Mouse (Mus musculus): ENCODE data around the gene Hes1. TPM values are rescaled to one million over a fixed set of nuclear protein-coding genes. Genes with fewer than 3 reads are reported as not detected.

Hes1 gene
- polyA plus RNA-seq, 1 experiment from 2014 or later = 29.1 TPM

GRCm38 (mm10) chr16:30042859-30043258 is 21.3 kb upstream of the Hes1 start:
- H3K9me3 ChIP-seq (replicated peaks; ENCODE audit: control insufficient read depth, low read length) = no peaks in the 10 kb centered on the region
- 74% methylated on average over 4 of the region's 4 CpGs for WGBS (ENCODE audit: insufficient replicate concordance)
- no peak overlapping the region for H3K27ac ChIP-seq (ENCODE audit: low read depth, low read length)
- H3K4me1 ChIP-seq (ENCODE audit: control insufficient read depth, insufficient read depth, low read length) = 0 out of 2 replicates have a peak, but pooled peaks cover 7% of the 10 kb centered on the region
- no peaks in the 10 kb centered on the region for H3K36me3 ChIP-seq (ENCODE audit: control insufficient read depth, insufficient read depth, low read length)
- no peak for ATAC-seq (replicated peaks; ENCODE audit: insufficient number of reproducible peaks, low FRiP score, low TSS enrichment)
- no peak overlapping the region for H3K9ac ChIP-seq (ENCODE audit: low read depth, low read length)
- H3K4me3 ChIP-seq (ENCODE audit: low read depth, low read length) = no peak overlapping the region
- 0 out of 2 replicates have a peak, but pooled peaks cover 3% of the 10 kb centered on the region for H3K27me3 ChIP-seq (ENCODE audit: control insufficient read depth, insufficient read depth, low read length)
- no peak overlapping the region for H3K4me2 ChIP-seq

- no peak overlapping the region for H3K4me3 ChIP-seq (ENCODE audit: low read depth, low read length)
- 0 out of 2 replicates have a peak, but pooled peaks cover 4% of the 10 kb centered on the region for H3K4me1 ChIP-seq (ENCODE audit: control insufficient read depth, insufficient read depth, low read length)
- no peaks in the 10 kb centered on the region for H3K9me3 ChIP-seq (replicated peaks; ENCODE audit: control insufficient read depth, low read length)
- WGBS (ENCODE audit: insufficient replicate concordance) = 44% methylated on average over 5 of the region's 5 CpGs
- H3K36me3 ChIP-seq (ENCODE audit: control insufficient read depth, insufficient read depth, low read length) = no peaks in the 10 kb centered on the region
- 0 out of 2 replicates have a peak, but pooled peaks cover 3% of the 10 kb centered on the region for H3K27me3 ChIP-seq (ENCODE audit: control insufficient read depth, insufficient read depth, low read length)
- H3K4me2 ChIP-seq = no peak overlapping the region
- H3K27ac ChIP-seq (ENCODE audit: low read depth, low read length) = no peak overlapping the region
- ATAC-seq (replicated peaks; ENCODE audit: insufficient number of reproducible peaks, low FRiP score, low TSS enrichment) = no peak
- H3K9ac ChIP-seq (ENCODE audit: low read depth, low read length) = no peak overlapping the region
Measured at GRCm38 (mm10) chr16:30045615-30046014, 18.6 kb upstream of the Hes1 start.

GRCm38 (mm10) chr16:30047010-30047409 is 17.2 kb upstream of the Hes1 start:
- WGBS (ENCODE audit: insufficient replicate concordance) = 78% methylated on average over 7 of the region's 7 CpGs
- H3K27me3 ChIP-seq (ENCODE audit: control insufficient read depth, insufficient read depth, low read length) = 0 out of 2 replicates have a peak, but pooled peaks cover 3% of the 10 kb centered on the region
- H3K9ac ChIP-seq (ENCODE audit: low read depth, low read length) = no peak overlapping the region
- H3K36me3 ChIP-seq (ENCODE audit: control insufficient read depth, insufficient read depth, low read length) = no peaks in the 10 kb centered on the region
- no peak overlapping the region for H3K27ac ChIP-seq (ENCODE audit: low read depth, low read length)
- no peak for ATAC-seq (replicated peaks; ENCODE audit: insufficient number of reproducible peaks, low FRiP score, low TSS enrichment)
- H3K9me3 ChIP-seq (replicated peaks; ENCODE audit: control insufficient read depth, low read length) = no peaks in the 10 kb centered on the region
- 0 out of 2 replicates have a peak, but pooled peaks cover 4% of the 10 kb centered on the region for H3K4me1 ChIP-seq (ENCODE audit: control insufficient read depth, insufficient read depth, low read length)
- peak overlapping the region; percentile 21; the same call in 1 of the 2 replicates for H3K4me2 ChIP-seq
- no peak overlapping the region for H3K4me3 ChIP-seq (ENCODE audit: low read depth, low read length)

GRCm38 (mm10) chr16:30047421-30047831 is 16.8 kb upstream of the Hes1 start:
- H3K4me1 ChIP-seq (ENCODE audit: control insufficient read depth, insufficient read depth, low read length) = 0 out of 2 replicates have a peak, but pooled peaks cover 4% of the 10 kb centered on the region
- 0 out of 2 replicates have a peak overlapping the region, but pooled peaks have one; percentile 10 for H3K9ac ChIP-seq (ENCODE audit: low read depth, low read length)
- H3K27me3 ChIP-seq (ENCODE audit: control insufficient read depth, insufficient read depth, low read length) = 0 out of 2 replicates have a peak, but pooled peaks cover 3% of the 10 kb centered on the region
- no peak for ATAC-seq (replicated peaks; ENCODE audit: insufficient number of reproducible peaks, low FRiP score, low TSS enrichment)
- H3K36me3 ChIP-seq (ENCODE audit: control insufficient read depth, insufficient read depth, low read length) = no peaks in the 10 kb centered on the region
- no peak overlapping the region for H3K4me3 ChIP-seq (ENCODE audit: low read depth, low read length)
- peak overlapping the region; percentile 21 for H3K4me2 ChIP-seq
- H3K27ac ChIP-seq (ENCODE audit: low read depth, low read length) = no peak overlapping the region
- 42% methylated on average over 11 of the region's 11 CpGs for WGBS (ENCODE audit: insufficient replicate concordance)
- H3K9me3 ChIP-seq (replicated peaks; ENCODE audit: control insufficient read depth, low read length) = no peaks in the 10 kb centered on the region

DNA sequence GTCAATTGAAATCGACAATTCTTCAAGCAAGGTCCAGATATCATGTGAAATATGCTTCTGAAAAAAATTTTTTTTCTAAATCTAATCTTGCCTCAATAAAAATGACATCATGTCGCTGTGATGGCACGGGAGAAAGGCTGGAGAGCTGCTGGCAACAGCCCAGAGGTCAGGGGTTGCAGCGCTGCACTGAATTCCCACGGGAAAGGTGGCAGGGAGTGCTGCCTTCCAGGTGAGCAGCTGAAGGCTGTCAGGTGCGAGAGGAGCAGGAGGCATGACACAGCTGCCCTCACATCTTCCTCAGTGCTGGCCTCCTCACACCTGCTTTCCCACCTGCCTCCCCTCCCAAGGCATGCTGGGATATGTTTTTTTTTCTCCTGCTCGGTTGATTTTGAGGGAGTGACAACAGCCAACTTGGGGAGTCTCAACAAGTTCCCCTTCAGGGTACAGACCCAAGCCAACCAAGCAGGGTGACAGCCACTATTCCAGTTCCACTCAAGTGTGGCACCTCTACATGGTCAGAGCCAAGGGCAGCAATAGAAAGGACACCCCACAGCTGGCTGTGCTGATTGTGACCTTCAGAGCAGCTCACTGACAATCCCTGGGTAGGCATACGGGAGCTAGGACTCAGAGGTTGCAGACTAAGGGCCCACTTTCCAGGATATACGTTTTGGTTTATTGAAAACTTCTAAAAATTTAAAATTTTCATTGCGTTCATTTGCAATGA is 13.3 kb upstream of the Hes1 start:
- H3K4me3 ChIP-seq (ENCODE audit: low read depth, low read length) = no peak overlapping the region
- WGBS (ENCODE audit: insufficient replicate concordance) = 67% methylated on average over 10 of the region's 10 CpGs
- no peaks in the 10 kb centered on the region for H3K27me3 ChIP-seq (ENCODE audit: control insufficient read depth, insufficient read depth, low read length)
- H3K36me3 ChIP-seq (ENCODE audit: control insufficient read depth, insufficient read depth, low read length) = no peaks in the 10 kb centered on the region
- no peak overlapping the region for H3K27ac ChIP-seq (ENCODE audit: low read depth, low read length)
- H3K9me3 ChIP-seq (replicated peaks; ENCODE audit: control insufficient read depth, low read length) = no peaks in the 10 kb centered on the region
- no peak overlapping the region for H3K4me2 ChIP-seq
- H3K4me1 ChIP-seq (ENCODE audit: control insufficient read depth, insufficient read depth, low read length) = peaks cover 4% of the 10 kb centered on the region; the same call in 1 of the 2 replicates
- ATAC-seq (replicated peaks; ENCODE audit: insufficient number of reproducible peaks, low FRiP score, low TSS enrichment) = no peak
- no peak overlapping the region for H3K9ac ChIP-seq (ENCODE audit: low read depth, low read length)

- ATAC-seq (replicated peaks; ENCODE audit: insufficient number of reproducible peaks, low FRiP score, low TSS enrichment) = no peak; the same call in 1 of the 2 replicates
- Histone ChIP-seq H3K9me3 (replicated peaks; ENCODE audit: control insufficient read depth, low read length) (no peaks in the 10 kb centered on the region), H3K9ac (ENCODE audit: low read depth, low read length) (no peak overlapping the region), H3K36me3 (ENCODE audit: control insufficient read depth, insufficient read depth, low read length) (no peaks in the 10 kb centered on the region), H3K27ac (ENCODE audit: low read depth, low read length) (no peak overlapping the region), H3K4me2 (no peak overlapping the region), H3K27me3 (ENCODE audit: control insufficient read depth, insufficient read depth, low read length) (no peaks in the 10 kb centered on the region), H3K4me3 (ENCODE audit: low read depth, low read length) (no peak overlapping the region), H3K4me1 (ENCODE audit: control insufficient read depth, insufficient read depth, low read length) (peaks cover 2% of the 10 kb centered on the region)
- WGBS (ENCODE audit: insufficient replicate concordance) = 69% methylated on average over 2 of the region's 2 CpGs
Measured at GRCm38 (mm10) chr16:30052271-30052670, 11.9 kb upstream of the Hes1 start.

GRCm38 (mm10) chr16:30052839-30053511 is 11.2 kb upstream of the Hes1 start:
- H3K27ac ChIP-seq (ENCODE audit: low read depth, low read length) = no peak overlapping the region
- peaks cover 1% of the 10 kb centered on the region for H3K4me1 ChIP-seq (ENCODE audit: control insufficient read depth, insufficient read depth, low read length)
- H3K9ac ChIP-seq (ENCODE audit: low read depth, low read length) = no peak overlapping the region
- 67% methylated on average over 16 of the region's 16 CpGs for WGBS (ENCODE audit: insufficient replicate concordance)
- no peaks in the 10 kb centered on the region for H3K9me3 ChIP-seq (replicated peaks; ENCODE audit: control insufficient read depth, low read length)
- H3K27me3 ChIP-seq (ENCODE audit: control insufficient read depth, insufficient read depth, low read length) = no peaks in the 10 kb centered on the region
- no peak overlapping the region for H3K4me3 ChIP-seq (ENCODE audit: low read depth, low read length)
- no peak for ATAC-seq (replicated peaks; ENCODE audit: insufficient number of reproducible peaks, low FRiP score, low TSS enrichment)
- no peak overlapping the region for H3K4me2 ChIP-seq
- no peaks in the 10 kb centered on the region for H3K36me3 ChIP-seq (ENCODE audit: control insufficient read depth, insufficient read depth, low read length)

DNA sequence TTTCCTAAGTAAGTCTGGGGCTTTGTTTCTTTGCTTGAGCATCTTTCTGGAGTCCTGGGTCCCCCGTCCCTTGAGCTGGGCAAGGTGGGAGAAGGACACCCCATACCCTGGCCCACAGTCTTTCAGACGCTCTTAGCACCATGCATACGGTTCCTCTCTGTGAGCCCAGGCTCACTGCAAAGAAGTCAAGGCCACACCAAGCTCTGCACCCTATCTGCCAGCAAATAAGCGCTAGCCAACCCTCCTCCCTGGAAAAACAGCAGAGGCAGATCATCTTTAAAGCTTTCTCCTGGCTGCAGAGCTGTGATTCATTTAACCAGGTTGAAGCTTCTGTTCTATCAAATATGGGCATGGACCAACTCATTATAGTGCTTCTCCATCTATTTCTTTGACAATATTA is 9.6 kb upstream of the Hes1 start:
- 67% methylated on average over 4 of the region's 4 CpGs for WGBS (ENCODE audit: insufficient replicate concordance)
- H3K4me3 ChIP-seq (ENCODE audit: low read depth, low read length) = no peak overlapping the region
- no peaks in the 10 kb centered on the region for H3K36me3 ChIP-seq (ENCODE audit: control insufficient read depth, insufficient read depth, low read length)
- H3K9ac ChIP-seq (ENCODE audit: low read depth, low read length) = no peak overlapping the region
- peaks cover 15% of the 10 kb centered on the region for H3K4me1 ChIP-seq (ENCODE audit: control insufficient read depth, insufficient read depth, low read length)
- H3K27ac ChIP-seq (ENCODE audit: low read depth, low read length) = no peak overlapping the region
- H3K9me3 ChIP-seq (replicated peaks; ENCODE audit: control insufficient read depth, low read length) = no peaks in the 10 kb centered on the region
- ATAC-seq (replicated peaks; ENCODE audit: insufficient number of reproducible peaks, low FRiP score, low TSS enrichment) = no peak
- no peak overlapping the region for H3K4me2 ChIP-seq
- no peaks in the 10 kb centered on the region for H3K27me3 ChIP-seq (ENCODE audit: control insufficient read depth, insufficient read depth, low read length)
